Mouse (Mus musculus) heart, postnatal 25 days (tissue): Measurements from ENCODE around the gene B3galt4. TPM values are rescaled to one million over a fixed set of nuclear protein-coding genes. Genes with fewer than 3 reads are reported as not detected.
"Not testable (repeated sequence)": the region's sequence is repeated elsewhere in the genome, so short reads cannot be mapped to it uniquely, and the experiment has no call there.

Experiments
- DNase-seq: peaks from one replicate; pipeline ENCODE4 v3.0.0; 2022; ENCODE audit warnings: low spot score
- intact Hi-C: fragments of 180-260 bp; cut with DNase I; formaldehyde crosslinking; loops from one replicate; pipeline ENCODE4 v1.15.1; 2025
- total RNA-seq, 2 experiments: library from RNA; stranded (reverse); gene quantifications; 2 replicates each; pipeline ENCODE4 v1.2.3; 2021

B3galt4 gene
- total RNA-seq, 2 experiments from 2014 or later = 1.7 to 1.9 TPM

DNA sequence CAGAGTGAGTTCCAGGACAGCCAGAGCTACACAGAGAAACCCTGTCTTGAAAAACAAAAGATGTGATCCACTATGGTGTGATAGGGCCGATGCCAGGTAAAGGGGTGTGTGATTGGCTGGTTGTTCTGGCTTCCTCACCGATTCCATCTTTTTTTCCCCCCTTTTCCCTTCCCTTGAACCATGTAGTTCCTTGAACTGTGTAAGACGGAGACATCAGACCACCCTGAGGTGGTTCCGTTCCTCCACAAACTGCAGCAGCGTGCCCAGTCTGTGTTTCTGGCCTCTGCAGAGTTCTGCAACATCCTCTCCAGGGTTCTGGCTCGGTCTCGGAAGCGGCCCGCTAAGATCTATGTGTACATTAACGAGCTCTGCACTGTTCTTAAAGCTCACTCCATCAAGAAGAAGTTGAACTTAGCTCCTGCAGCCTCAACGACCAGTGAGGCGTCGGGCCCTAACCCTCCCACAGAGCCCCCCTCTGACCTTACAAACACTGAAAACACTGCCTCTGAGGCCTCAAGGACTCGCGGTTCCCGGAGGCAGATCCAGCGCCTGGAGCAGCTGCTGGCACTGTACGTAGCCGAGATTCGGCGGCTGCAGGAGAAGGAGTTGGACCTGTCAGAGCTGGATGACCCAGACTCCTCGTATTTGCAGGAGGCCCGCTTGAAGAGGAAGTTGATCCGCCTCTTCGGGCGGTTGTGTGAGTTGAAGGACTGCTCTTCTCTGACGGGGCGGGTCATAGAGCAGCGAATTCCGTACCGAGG is 40.1 kb downstream of the B3galt4 start:
- intact Hi-C loops = no loop called here
- DNase-seq = no peak

DNA sequence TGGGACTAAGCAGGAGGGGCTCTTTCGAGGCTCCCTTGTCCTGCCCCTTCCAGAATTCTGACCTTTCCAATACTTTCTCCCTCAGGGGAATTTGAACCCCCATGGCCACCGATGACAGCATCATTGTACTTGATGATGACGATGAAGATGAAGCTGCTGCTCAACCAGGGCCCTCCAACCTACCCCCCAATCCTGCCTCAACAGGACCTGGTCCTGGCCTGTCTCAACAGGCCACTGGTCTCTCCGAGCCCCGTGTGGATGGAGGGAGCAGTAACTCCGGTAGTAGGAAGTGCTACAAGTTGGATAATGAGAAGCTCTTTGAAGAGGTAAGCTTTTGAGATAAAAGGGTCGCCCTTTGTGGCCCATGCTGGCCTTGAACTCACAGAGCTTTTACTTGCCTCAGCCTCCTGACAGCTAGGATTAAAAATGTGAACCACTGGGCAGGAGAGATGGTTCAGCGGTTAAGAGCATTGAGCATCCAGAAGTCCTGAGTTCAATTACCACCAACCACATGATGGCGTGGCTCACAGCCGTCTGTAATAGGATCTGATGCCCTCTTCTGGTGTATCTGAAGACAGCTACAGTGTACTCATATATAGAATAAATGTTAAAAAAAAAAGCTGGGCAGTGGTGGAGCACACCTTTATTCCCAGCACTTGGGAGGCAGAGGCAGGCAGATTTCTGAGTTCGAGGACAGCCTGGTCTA is 40.8 kb downstream of the B3galt4 start:
- intact Hi-C loops = no loop called here
- no peak for DNase-seq

DNA sequence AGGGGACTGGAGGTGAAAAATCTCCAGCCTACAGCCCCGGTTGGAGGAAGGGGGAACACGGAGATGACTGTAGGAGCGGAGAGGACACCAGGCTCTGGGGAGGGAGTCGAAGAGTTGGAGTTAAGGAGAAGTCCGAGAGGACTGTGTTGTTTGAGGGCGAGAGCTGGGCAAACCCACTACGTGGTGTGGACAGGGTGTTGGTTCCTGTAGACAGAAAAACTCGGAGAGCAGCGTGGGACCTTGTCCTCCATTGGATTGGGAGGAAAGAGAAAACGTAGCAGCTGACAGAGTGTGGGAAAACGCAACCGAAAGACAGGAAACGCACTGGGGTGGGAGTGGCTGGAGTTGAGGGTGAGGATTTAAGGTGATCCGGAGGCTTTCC is 41.4 kb downstream of the B3galt4 start:
- DNase-seq = peak; percentile 35
- intact Hi-C loops = no loop called here

DNA sequence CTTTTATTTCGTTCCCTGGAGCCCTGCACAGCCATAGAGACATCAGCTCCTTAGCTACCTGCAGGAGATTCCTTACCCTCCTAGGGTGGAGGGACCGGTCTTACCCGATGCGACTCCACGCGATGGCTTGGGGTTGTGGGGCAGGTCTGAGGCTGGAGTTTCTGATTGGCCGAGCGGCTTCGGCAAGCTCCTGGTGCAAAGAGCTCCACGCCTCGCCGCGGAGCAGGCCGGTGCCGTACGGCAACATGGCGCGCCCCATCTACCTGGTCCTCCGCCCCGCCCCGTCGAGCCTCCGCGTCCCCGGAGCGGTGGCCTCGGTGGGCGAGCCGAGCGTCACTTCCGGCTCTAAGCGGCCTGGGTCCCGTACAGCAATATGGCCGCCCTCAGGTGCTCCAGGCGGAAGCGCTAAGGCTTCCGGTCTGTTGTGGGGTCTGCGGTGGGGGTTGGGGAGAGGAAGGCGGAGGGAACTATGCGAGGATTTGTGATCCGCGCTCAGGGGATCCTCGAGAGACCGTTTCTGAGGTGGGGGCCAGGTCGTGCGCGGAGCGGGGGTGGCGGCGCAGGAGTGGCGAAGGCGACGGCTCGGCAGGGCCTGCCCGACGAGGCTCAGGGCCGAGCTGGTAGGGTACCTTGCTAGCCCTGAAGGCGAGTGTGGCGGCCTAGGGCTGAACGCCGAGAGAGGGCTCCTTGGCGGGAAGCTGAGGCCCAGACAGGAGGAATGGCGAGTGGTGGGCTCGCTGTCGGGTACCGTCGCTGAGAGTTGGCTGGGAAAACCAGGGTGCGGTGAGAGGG is 42.0 kb downstream of the B3galt4 start, which contains the start of gene Daxx:
Daxx (plus strand) TSS at position 338 of the 792 bp plus-strand sequence.
- DNase-seq = peak; percentile 98
- intact Hi-C loops = no loop called here

DNA sequence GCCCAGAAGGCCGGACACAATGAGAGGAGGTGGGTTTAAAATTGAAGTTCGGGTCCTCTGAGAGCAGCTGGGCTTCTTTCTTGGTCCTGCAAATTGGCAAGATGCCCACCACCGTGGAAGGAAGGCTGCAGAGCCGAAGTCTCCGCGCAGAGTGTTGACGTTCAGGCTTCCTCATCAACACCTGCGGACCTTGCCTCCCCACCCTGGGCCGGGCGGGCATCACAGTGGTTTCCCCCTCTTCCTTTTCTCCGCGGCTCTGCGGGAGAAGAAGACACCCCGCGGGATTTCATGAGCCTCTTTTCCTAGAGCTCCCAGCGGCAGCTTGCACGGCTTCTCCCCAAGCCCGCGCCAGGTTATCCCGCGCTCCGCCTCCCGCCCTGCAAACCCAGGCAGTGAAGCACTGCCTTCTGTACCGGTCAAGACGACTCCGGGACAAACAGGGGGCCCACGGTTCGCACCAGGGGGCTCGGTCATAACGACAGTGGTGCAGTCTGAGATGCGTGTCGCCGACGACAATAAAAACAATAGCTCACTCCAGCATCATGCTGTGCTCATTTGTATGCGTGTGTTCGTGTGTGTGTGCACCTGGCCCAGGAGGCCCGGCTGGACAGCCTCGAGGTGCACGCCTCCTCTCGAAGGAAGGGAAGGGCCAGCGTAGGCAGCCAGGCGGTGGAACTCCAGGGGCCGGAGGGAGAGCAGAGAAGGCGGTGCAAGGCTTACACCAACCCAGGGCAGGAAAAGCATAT is 42.8 kb downstream of the B3galt4 start:
- no peak for DNase-seq
- intact Hi-C loops = no loop called here

DNA sequence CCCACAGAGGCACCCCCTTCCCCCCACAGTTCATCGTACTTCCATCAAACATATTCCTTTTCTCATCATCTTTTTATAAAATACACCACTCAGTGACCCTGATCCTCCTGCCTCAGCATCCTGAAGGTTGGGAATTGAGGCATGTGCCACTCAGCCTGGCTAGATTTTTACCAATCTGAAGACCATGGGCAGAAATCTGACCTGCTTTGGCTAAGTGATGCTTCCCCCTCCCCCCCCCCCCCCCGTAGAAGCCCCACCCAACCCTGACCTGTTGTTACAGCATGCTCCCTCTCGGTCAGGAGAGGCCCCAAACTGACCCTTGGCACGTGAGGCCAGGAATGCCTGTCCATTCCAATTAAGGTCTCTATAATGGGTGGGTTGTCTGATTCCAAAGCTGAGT is 46.5 kb downstream of the B3galt4 start, which contains the start of gene Platr17:
Platr17 (plus strand) TSS at position 301 of the 400 bp plus-strand sequence.
- DNase-seq, intact Hi-C loops: not testable (repeated sequence)

DNA sequence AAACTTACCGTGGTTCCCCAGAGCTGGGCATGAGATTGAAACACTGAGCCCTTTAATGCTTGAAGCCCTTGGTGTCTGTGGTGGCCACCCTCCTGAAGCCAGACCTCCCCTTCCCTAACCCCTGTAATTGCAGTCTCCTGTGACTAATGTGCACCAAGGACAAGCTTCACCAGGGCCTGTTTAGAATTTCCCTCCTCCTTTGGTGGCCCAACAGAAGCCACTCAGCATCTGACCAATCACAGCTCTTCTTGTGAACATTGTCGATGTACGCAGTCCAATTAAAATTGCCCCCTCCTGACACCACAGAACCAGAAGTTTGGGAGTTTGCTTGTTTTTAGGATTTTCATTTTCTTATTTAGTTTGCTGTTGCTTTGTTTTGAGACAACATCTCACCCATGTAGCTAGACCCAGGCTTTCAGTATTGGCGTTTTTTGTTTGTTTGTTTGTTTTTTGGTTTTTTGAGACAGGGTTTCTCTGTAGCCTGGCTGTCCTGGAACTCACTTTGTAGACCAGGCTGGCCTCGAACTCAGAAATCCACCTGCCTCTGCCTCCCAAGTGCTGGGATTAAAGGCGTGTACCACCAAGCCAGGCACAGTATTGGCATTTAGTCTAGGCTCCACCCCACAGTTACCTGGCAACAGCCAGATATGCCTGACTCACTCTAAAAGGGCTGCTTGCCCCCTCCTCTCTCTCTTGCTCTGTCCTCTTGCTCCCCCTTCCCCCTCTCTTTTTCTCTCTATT is 47.2 kb downstream of the B3galt4 start:
- DNase-seq, intact Hi-C loops: not testable (repeated sequence)

DNA sequence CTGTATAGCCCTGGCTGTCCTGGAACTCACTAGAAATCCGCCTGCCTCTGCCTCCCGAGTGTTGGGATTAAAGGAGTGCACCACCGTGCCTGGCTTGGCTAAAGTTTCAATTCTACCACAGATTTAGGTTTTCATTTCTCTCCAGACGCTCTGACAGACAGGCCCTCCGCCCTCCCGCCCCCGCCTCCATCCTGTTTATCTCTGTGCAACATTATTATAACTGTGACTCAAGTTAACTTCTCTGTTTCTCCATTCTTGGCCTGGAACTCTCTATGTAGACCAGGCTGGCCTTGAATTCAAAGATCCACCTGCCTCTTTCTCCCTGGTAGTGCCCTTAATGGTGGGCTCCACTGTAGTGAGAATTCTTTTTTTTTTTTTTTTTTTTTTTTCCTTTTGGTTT is 48.8 kb downstream of the B3galt4 start:
- intact Hi-C loops = no loop called here
- no peak for DNase-seq

DNA sequence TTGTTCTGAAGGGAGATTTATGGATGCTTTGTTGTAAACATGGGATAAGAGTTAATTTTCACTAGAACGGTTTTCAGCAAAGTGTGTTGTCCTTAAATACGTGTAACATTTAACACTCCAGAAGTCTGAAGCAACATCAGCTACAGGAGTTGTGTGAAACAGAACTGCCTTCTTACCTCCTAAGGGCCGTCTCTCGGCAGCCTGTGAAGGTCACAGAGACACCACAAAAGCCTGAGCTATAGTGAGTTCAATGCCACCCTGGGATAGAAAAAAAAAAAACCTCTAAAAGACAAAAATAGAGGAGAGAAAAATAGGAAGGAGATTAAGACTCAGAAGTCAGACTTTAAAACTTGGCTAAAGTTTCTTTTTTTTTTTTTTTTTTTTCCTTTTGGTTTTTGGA is 49.2 kb downstream of the B3galt4 start:
- DNase-seq = no peak
- intact Hi-C loops = no loop called here

DNA sequence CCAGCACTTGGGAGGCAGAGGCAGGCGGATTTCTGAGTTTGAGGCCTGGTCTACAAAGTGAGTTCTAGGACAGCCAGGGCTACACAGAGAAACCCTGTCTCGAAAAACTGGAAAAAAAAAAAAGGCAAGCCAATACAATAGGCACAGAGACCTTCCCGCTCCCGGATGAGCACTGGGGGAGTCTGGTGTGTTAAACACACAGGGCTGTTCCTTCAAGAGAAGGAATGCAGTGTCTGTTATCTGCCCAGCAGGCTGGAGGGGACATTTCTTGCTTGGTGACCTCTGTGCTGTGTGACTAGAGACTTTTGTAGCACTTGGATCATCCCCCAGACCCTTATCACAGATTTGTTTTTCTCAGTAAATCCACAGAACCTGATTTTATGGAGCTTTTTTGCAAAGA is 49.6 kb downstream of the B3galt4 start:
- no peak for DNase-seq
- intact Hi-C loops = no loop called here

DNA sequence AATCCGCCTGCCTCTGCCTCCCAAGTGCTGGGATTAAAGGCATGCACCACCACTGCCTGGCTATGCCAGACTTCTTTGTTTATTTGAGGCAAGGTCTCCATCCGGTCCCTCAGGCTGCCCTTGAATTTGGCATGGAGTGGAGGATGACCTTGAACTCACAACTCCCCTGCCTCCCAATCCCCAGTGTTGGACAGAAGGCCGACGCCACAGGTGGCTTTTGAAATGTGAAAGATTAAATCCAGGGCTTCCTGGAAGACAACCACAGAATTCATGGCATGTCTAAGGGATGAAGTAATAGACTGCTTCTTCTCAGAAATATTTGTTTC is 50.3 kb downstream of the B3galt4 start:
- intact Hi-C loops = no loop called here
- DNase-seq = no peak

DNA sequence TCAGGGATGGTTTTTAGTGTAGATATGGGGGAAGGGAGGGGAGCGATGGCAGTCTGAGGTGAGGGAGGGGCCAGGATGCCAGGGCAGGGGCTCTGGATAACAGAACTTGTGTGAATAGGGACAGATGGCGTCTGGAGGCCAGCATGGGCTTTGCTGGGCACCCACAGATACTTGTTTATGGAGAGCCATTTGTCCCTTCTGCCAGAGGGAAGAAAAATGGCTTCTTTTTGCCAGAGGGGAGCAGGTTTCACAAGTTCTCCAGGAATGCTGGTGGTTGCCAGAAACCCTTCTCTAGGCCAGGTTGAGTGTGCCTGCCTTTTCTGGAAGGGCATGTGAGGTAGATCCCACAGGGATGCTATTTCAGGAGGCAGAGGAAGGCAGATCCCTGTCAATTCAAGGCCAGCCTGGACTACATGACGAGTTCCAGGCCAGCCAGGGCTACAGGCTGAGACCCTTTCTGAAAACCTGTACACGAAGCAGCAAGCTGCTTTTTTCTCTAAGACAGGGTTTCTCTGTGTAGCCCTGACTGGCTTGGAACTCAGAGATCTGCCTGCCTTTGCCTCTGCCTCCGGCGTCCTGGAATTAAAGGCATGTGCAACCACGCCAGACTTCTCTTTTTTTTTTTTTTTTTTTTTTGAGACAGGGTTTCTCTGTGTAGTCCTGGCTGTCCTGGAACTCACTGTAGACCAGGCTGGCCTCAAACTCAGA is 50.9 kb downstream of the B3galt4 start:
- no peak for DNase-seq
- intact Hi-C loops = no loop called here

Other genes starting within 250 kb of the B3galt4 start
- gene March2, start 232.8 kb downstream of the B3galt4 start, total RNA-seq = 100 to 1,000 TPM; 143 to 160 TPM
- gene Rab11b, start 191.0 kb downstream of the B3galt4 start, total RNA-seq = 100 to 1,000 TPM; 239 to 261 TPM
- 10 to 100 TPM in 1 of 2 experiments, 1 to 10 TPM in 1; 8.4 to 21.7 TPM for gene Angptl4, start 169.7 kb downstream of the B3galt4 start, total RNA-seq
- 10 to 100 TPM; 55.0 to 69.3 TPM for gene Kank3, start 141.0 kb downstream of the B3galt4 start, total RNA-seq
- gene Rps28, start 126.9 kb downstream of the B3galt4 start, total RNA-seq = 100 to 1,000 TPM; 707 to 763 TPM
- 100 to 1,000 TPM; 599 to 648 TPM for gene Ndufa7, start 126.9 kb downstream of the B3galt4 start, total RNA-seq
- 10 to 100 TPM; 30.6 to 31.9 TPM for gene Cd320, start 108.4 kb downstream of the B3galt4 start, total RNA-seq
- gene Gm7029, start 77.7 kb downstream of the B3galt4 start, total RNA-seq = not detected
- gene Kifc1, start 60.8 kb downstream of the B3galt4 start, total RNA-seq = 1 to 10 TPM; 1.4 to 1.8 TPM
- gene Platr17, start 46.4 kb downstream of the B3galt4 start, total RNA-seq = not detected
- 10 to 100 TPM; 14.3 to 17.5 TPM for gene Daxx, start 42.1 kb downstream of the B3galt4 start, total RNA-seq
- gene Tapbp, start 35.6 kb downstream of the B3galt4 start, total RNA-seq = 100 to 1,000 TPM in 1 of 2 experiments, 10 to 100 TPM in 1; 93.5 to 104 TPM
- 10 to 100 TPM; 15.5 to 19.4 TPM for gene Zbtb22, start 35.6 kb downstream of the B3galt4 start, total RNA-seq
- gene Rgl2, start 21.9 kb downstream of the B3galt4 start, total RNA-seq = 10 to 100 TPM; 38.2 to 44.6 TPM
- 10 to 100 TPM; 70.7 to 77.3 TPM for gene Pfdn6, start 11.1 kb downstream of the B3galt4 start, total RNA-seq
- 10 to 100 TPM in 1 of 2 experiments, 1 to 10 TPM in 1; 9.3 to 10.2 TPM for gene Wdr46, start 10.8 kb downstream of the B3galt4 start, total RNA-seq
- 10 to 100 TPM; 39.2 to 39.4 TPM for gene Vps52, start 4.3 kb upstream of the B3galt4 start, total RNA-seq
- gene Rps18, start 4.5 kb upstream of the B3galt4 start, total RNA-seq = 100 to 1,000 TPM; 408 to 435 TPM
- 10 to 100 TPM; 59.9 to 88.2 TPM for gene H2-K1, start 48.9 kb upstream of the B3galt4 start, total RNA-seq
- gene Ring1, start 73.2 kb upstream of the B3galt4 start, total RNA-seq = 10 to 100 TPM; 12.6 to 13.2 TPM
- 100 to 1,000 TPM in 1 of 2 experiments, 10 to 100 TPM in 1; 98.1 to 100 TPM for gene H2-Ke6, start 76.6 kb upstream of the B3galt4 start, total RNA-seq
- gene Slc39a7, start 80.2 kb upstream of the B3galt4 start, total RNA-seq = 10 to 100 TPM; 60.4 to 61.3 TPM
- 10 to 100 TPM; 40.5 to 42.1 TPM for gene Rxrb, start 80.3 kb upstream of the B3galt4 start, total RNA-seq
- gene Col11a2, start 87.9 kb upstream of the B3galt4 start, total RNA-seq = 1 to 10 TPM; 1.1 to 2.2 TPM
- gene H2-Oa, start 140.9 kb upstream of the B3galt4 start, total RNA-seq = not detected
- gene H2-DMa, start 168.1 kb upstream of the B3galt4 start, total RNA-seq = 1 to 10 TPM; 3.7 to 4.5 TPM
- gene Brd2, start 171.1 kb upstream of the B3galt4 start, total RNA-seq = 10 to 100 TPM; 72.9 to 75.8 TPM
- gene H2-DMb2, start 191.8 kb upstream of the B3galt4 start, total RNA-seq = 1 to 10 TPM in 1 of 2 experiments, under 1 TPM in 1; 0.91 to 1.6 TPM
- 1 to 10 TPM; 1.1 to 1.3 TPM for gene H2-DMb1, start 201.6 kb upstream of the B3galt4 start, total RNA-seq
- gene Tap1, start 236.1 kb upstream of the B3galt4 start, total RNA-seq = 1 to 10 TPM; 3.9 to 5.5 TPM
- 1 to 10 TPM; 5.4 to 8.5 TPM for gene Psmb9, start 236.3 kb upstream of the B3galt4 start, total RNA-seq
- 10 to 100 TPM in 1 of 2 experiments, 1 to 10 TPM in 1; 9.7 to 11.8 TPM for gene Psmb8, start 246.2 kb upstream of the B3galt4 start, total RNA-seq